In the genomic region with DNA sequence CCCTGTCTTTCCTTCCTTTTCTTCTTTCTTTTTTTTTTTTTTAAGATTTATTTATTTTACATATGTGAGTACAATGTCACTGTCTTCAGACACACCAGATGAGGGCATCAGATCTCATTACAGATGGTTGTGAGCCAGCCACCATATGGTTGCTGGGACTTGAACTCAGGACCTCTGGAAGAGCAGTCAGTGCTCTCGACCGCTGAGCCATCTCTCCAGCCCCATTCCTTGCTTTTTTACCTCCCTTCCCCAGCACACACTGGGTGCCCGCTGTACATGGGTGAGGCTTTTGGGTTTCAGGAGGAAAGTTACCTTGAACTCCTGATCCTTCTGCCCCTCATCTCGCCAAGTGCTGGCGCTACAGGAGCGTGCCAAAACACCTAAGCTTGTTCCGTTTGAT, we compare ENCODE assay signal across 12 mouse cellular contexts. TPM values are rescaled to one million over a fixed set of nuclear protein-coding genes. Genes with fewer than 3 reads are reported as not detected.
A peak's percentile ranks its signal among the peaks of the same experiment; 100 is the strongest.
DNase-seq lines count a peak whose midpoint lies in the region; ATAC-seq and TF ChIP-seq lines count a peak whose summit lies in the region.
"Had no signal": no experiment of that assay in that cellular context is flagged by ENCODE, and none has a peak within 500 bp of the region (broad histone marks: within the 10 kb centered on the region; RNA-seq: fewer than 3 reads in every experiment).

No protein-coding gene starts in this region.

- H3K9ac ChIP-seq in heart, embryonic 12.5 days, result 0 out of 2 replicates have a peak overlapping the region, but pooled peaks have one; percentile 23
- no peak overlapping the region for H3K9ac ChIP-seq in lung, postnatal 0 days (replicated peaks; ENCODE audit: low read depth)
- H3K9ac ChIP-seq in intestine, postnatal 0 days (ENCODE audit: low read depth, low read length), result no peak overlapping the region
- no peak overlapping the region for H3K9ac ChIP-seq in stomach, postnatal 0 days (ENCODE audit: low read length)
- H3K9ac ChIP-seq: liver, embryonic 14.5 days had no signal

- no peak for ATAC-seq in heart, embryonic 12.5 days (ENCODE audit: insufficient number of reproducible peaks, low FRiP score)
- no peak for ATAC-seq in lung, postnatal 0 days
- ATAC-seq in intestine, postnatal 0 days, result no peak
- ATAC-seq in stomach, postnatal 0 days (ENCODE audit: low FRiP score, low TSS enrichment), result no peak

- H3K27me3 ChIP-seq in heart, embryonic 12.5 days (replicated peaks), result no peaks in the 10 kb centered on the region
- no peaks in the 10 kb centered on the region for H3K27me3 ChIP-seq in lung, postnatal 0 days (replicated peaks; ENCODE audit: insufficient read depth, low read length)
- no peaks in the 10 kb centered on the region for H3K27me3 ChIP-seq in intestine, postnatal 0 days (replicated peaks; ENCODE audit: control insufficient read depth, insufficient read depth, low read length)
- no peaks in the 10 kb centered on the region for H3K27me3 ChIP-seq in stomach, postnatal 0 days (ENCODE audit: control insufficient read depth, insufficient read depth, low read length)

- intact Hi-C loops in heart, postnatal 10 days (cut with DNase I), result loop anchor here (2.0 kb wide), 1 partner anchor 17 kb away; no protein-coding TSS in a partner anchor

- 82% methylated on average over 7 of the region's 7 CpGs for WGBS in heart, embryonic 12.5 days
- WGBS in lung, postnatal 0 days, result 77% methylated on average over 7 of the region's 7 CpGs
- 78% methylated on average over 7 of the region's 7 CpGs for WGBS in intestine, postnatal 0 days
- 80% methylated on average over 7 of the region's 7 CpGs for WGBS in stomach, postnatal 0 days

- peaks cover 72% of the 10 kb centered on the region for H3K4me1 ChIP-seq in heart, embryonic 12.5 days (replicated peaks)
- peaks cover 26% of the 10 kb centered on the region; the same call in 1 of the 2 replicates for H3K4me1 ChIP-seq in lung, postnatal 0 days (ENCODE audit: insufficient read depth, low read depth, low read length)
- H3K4me1 ChIP-seq in intestine, postnatal 0 days (replicated peaks; ENCODE audit: control insufficient read depth, insufficient read depth, low read length), result no peaks in the 10 kb centered on the region; the same call in 1 of the 2 replicates
- H3K4me1 ChIP-seq in stomach, postnatal 0 days (replicated peaks; ENCODE audit: control insufficient read depth, insufficient read depth), result peaks cover 5% of the 10 kb centered on the region; the same call in 1 of the 2 replicates

- no peak for TF ChIP-seq EP300 in lung, postnatal 0 days (IDR thresholded peaks at IDR 0.05)
- TF ChIP-seq EP300 in stomach, postnatal 0 days (optimal IDR thresholded peaks at IDR 0.05), result no peak

- DNase-seq in heart, postnatal 10 days, result no peak
- no peak for DNase-seq in lung, postnatal 0 days (ENCODE audit: low spot score)
- no peak for DNase-seq in lung, postnatal 10 days
- no peak for DNase-seq in stomach, postnatal 0 days (ENCODE audit: low spot score)
- DNase-seq in adrenal gland, postnatal 14 days, result no peak
- DNase-seq in frontal cortex, postnatal 36 days (ENCODE audit: low spot score in 2 of 2), result no peak

- peaks cover 28% of the 10 kb centered on the region for H3K36me3 ChIP-seq in heart, embryonic 12.5 days
- H3K36me3 ChIP-seq in lung, postnatal 0 days (ENCODE audit: insufficient read depth, low read length), result no peaks in the 10 kb centered on the region; the same call in 1 of the 2 replicates
- peaks cover 13% of the 10 kb centered on the region for H3K36me3 ChIP-seq in intestine, postnatal 0 days (ENCODE audit: control insufficient read depth, insufficient read depth)
- no peaks in the 10 kb centered on the region; the same call in 1 of the 2 replicates for H3K36me3 ChIP-seq in stomach, postnatal 0 days (ENCODE audit: control insufficient read depth, insufficient read depth, low read length)

- no peak for TF ChIP-seq CTCF in lung, postnatal 0 days (IDR thresholded peaks at IDR 0.05)
- no peak for TF ChIP-seq CTCF in intestine, postnatal 0 days (IDR thresholded peaks at IDR 0.05; ENCODE audit: low read depth)
- no peak for TF ChIP-seq CTCF in stomach, postnatal 0 days (IDR thresholded peaks at IDR 0.05; ENCODE audit: low read depth)

- no peaks in the 10 kb centered on the region for H3K9me3 ChIP-seq in heart, embryonic 12.5 days (replicated peaks)
- no peaks in the 10 kb centered on the region for H3K9me3 ChIP-seq in lung, postnatal 0 days (ENCODE audit: low read length)
- no peaks in the 10 kb centered on the region for H3K9me3 ChIP-seq in intestine, postnatal 0 days (ENCODE audit: control insufficient read depth)
- H3K9me3 ChIP-seq in stomach, postnatal 0 days (ENCODE audit: control insufficient read depth, low read length), result no peaks in the 10 kb centered on the region

- H3K4me3 ChIP-seq in heart, embryonic 12.5 days, result no peak overlapping the region
- H3K4me3 ChIP-seq in lung, postnatal 0 days (ENCODE audit: low read depth, low read length), result no peak overlapping the region
- H3K4me3 ChIP-seq in intestine, postnatal 0 days (ENCODE audit: low read depth, low read length), result no peak overlapping the region
- no peak overlapping the region for H3K4me3 ChIP-seq in stomach, postnatal 0 days (ENCODE audit: low read depth, low read length)

- H3K4me2 ChIP-seq in heart, embryonic 12.5 days, result peak overlapping the region; percentile 13; the same call in 1 of the 2 replicates
- no peak overlapping the region for H3K4me2 ChIP-seq in lung, postnatal 0 days (replicated peaks; ENCODE audit: low read depth, low read length)
- no peak overlapping the region for H3K4me2 ChIP-seq in intestine, postnatal 0 days (replicated peaks; ENCODE audit: low read depth)
- H3K4me2 ChIP-seq in stomach, postnatal 0 days (replicated peaks; ENCODE audit: low read depth), result no peak overlapping the region

- no peak overlapping the region for H3K27ac ChIP-seq in heart, embryonic 12.5 days (ENCODE audit: poor library complexity, severe bottlenecking)
- H3K27ac ChIP-seq in lung, postnatal 0 days (ENCODE audit: low read length), result peak overlapping the region; percentile 97
- 0 out of 2 replicates have a peak overlapping the region, but pooled peaks have one; percentile 21 for H3K27ac ChIP-seq in intestine, postnatal 0 days (ENCODE audit: low read depth, low read length)
- peak overlapping the region; percentile 97 for H3K27ac ChIP-seq in stomach, postnatal 0 days (replicated peaks)
- H3K27ac ChIP-seq: liver, embryonic 14.5 days had no signal

RNA-seq across cellular contexts. Expression of a gene that starts 19.8 kb away (rescaled TPM):
- polyA plus RNA-seq in heart, embryonic 12.5 days (2016; fragmentation: Nextera tagmentation; extraction: Ambion mirVana), result 84.5 and 91.8 TPM in 2 replicates
- 10 to 100 TPM; 89.5 to 96.3 TPM for total RNA-seq in heart, postnatal 10 days (2021)
- polyA plus RNA-seq in lung, postnatal 0 days (2015; fragmentation: Nextera tagmentation; extraction: Ambion mirVana), result 170 and 229 TPM in 2 replicates
- 21.6 and 22.1 TPM in 2 replicates for polyA plus RNA-seq in intestine, postnatal 0 days (2015; fragmentation: Nextera tagmentation; extraction: Ambion mirVana)
- 29.0 and 33.0 TPM in 2 replicates for polyA plus RNA-seq in stomach, postnatal 0 days (2015; fragmentation: Nextera tagmentation; extraction: Ambion mirVana)
- 36.9 and 67.6 TPM in 2 replicates for total RNA-seq in adrenal gland, postnatal 14 days (2021)

RNA-seq across cellular contexts. Expression of a gene that starts 27.4 kb away (rescaled TPM):
- not detected in 2 replicates for polyA plus RNA-seq in heart, embryonic 12.5 days (2016; fragmentation: Nextera tagmentation; extraction: Ambion mirVana)
- total RNA-seq in heart, postnatal 10 days (2021), result not detected
- 0.61 and 0.92 TPM in 2 replicates for polyA plus RNA-seq in lung, postnatal 0 days (2015; fragmentation: Nextera tagmentation; extraction: Ambion mirVana)
- polyA plus RNA-seq in intestine, postnatal 0 days (2015; fragmentation: Nextera tagmentation; extraction: Ambion mirVana), result not detected in 2 replicates
- 0.07 TPM in 1 of 2 replicates, not detected in the other for polyA plus RNA-seq in stomach, postnatal 0 days (2015; fragmentation: Nextera tagmentation; extraction: Ambion mirVana)
- total RNA-seq in adrenal gland, postnatal 14 days (2021), result not detected in 2 replicates
- polyA plus RNA-seq: kidney, postnatal 0 days; liver, embryonic 14.5 days; neural tube, embryonic 11.5 days; spleen, adult 2 months had no signal

RNA-seq across cellular contexts. Expression of a gene that starts 49.9 kb away (rescaled TPM):
- 181 and 185 TPM in 2 replicates for polyA plus RNA-seq in heart, embryonic 12.5 days (2016; fragmentation: Nextera tagmentation; extraction: Ambion mirVana)
- 100 to 1,000 TPM; 127 to 130 TPM for total RNA-seq in heart, postnatal 10 days (2021)
- 306 and 384 TPM in 2 replicates for polyA plus RNA-seq in lung, postnatal 0 days (2015; fragmentation: Nextera tagmentation; extraction: Ambion mirVana)
- 249 and 268 TPM in 2 replicates for polyA plus RNA-seq in intestine, postnatal 0 days (2015; fragmentation: Nextera tagmentation; extraction: Ambion mirVana)
- 257 and 271 TPM in 2 replicates for polyA plus RNA-seq in stomach, postnatal 0 days (2015; fragmentation: Nextera tagmentation; extraction: Ambion mirVana)
- 222 and 252 TPM in 2 replicates for total RNA-seq in adrenal gland, postnatal 14 days (2021)
